Mouse (Mus musculus) gastrocnemius, adult 8-10 months (tissue): ENCODE data around the gene Cd276. TPM values are rescaled to one million over a fixed set of nuclear protein-coding genes. Genes with fewer than 3 reads are reported as not detected.
A peak's percentile ranks its signal among the peaks of the same experiment; 100 is the strongest.

Source experiments
- DNase-seq, 2 experiments: peaks; one replicate each; pipeline ENCODE4 v3.0.0; 2022; ENCODE audit warnings: low spot score in 2 of 2
- total RNA-seq, 4 experiments: library from RNA; stranded (reverse); gene quantifications; 2 replicates each; pipeline ENCODE4 v1.2.4; 2022

Cd276 gene
- total RNA-seq, 4 experiments from 2014 or later = 5.9 to 13.6 (median 10.6) TPM

- no peak for DNase-seq
Observed at GRCm38 (mm10) chr9:58552083-58552482, 3.2 kb downstream of the Cd276 start.

GRCm38 (mm10) chr9:58550928-58551327, 4.3 kb downstream of the Cd276 start:
- no peak for DNase-seq

GRCm38 (mm10) chr9:58549694-58550093, 5.5 kb downstream of the Cd276 start:
- DNase-seq = peak in 1 of 2 experiments; percentile 55

GRCm38 (mm10) chr9:58548897-58549296, 6.3 kb downstream of the Cd276 start:
- no peak for DNase-seq

GRCm38 (mm10) chr9:58546630-58547360, 8.4 kb downstream of the Cd276 start:
- DNase-seq = peak; percentile 36 to 43

- no peak for DNase-seq
Observed at GRCm38 (mm10) chr9:58545428-58545827, 9.8 kb downstream of the Cd276 start.

- no peak for DNase-seq
Observed at GRCm38 (mm10) chr9:58544879-58545324, 10.3 kb downstream of the Cd276 start.

GRCm38 (mm10) chr9:58541895-58542338, 13.3 kb downstream of the Cd276 start:
- DNase-seq = peak; percentile 60 to 70

- DNase-seq = no peak
Observed at GRCm38 (mm10) chr9:58539886-58540285, 15.4 kb downstream of the Cd276 start.

- no peak for DNase-seq
Observed at GRCm38 (mm10) chr9:58537774-58538173, 17.5 kb downstream of the Cd276 start.

- no peak for DNase-seq
Observed at GRCm38 (mm10) chr9:58535447-58536134, 19.6 kb downstream of the Cd276 start.

GRCm38 (mm10) chr9:58534766-58535165, 20.5 kb downstream of the Cd276 start:
- no peak for DNase-seq

GRCm38 (mm10) chr9:58533322-58533721, 21.9 kb downstream of the Cd276 start:
- DNase-seq = no peak

- DNase-seq = no peak
Observed at GRCm38 (mm10) chr9:58532236-58532635, 23.0 kb downstream of the Cd276 start.

GRCm38 (mm10) chr9:58530407-58530806, 24.8 kb downstream of the Cd276 start:
- no peak for DNase-seq

- no peak for DNase-seq
Observed at GRCm38 (mm10) chr9:58527841-58528240, 27.4 kb downstream of the Cd276 start.

GRCm38 (mm10) chr9:58525108-58525507, 30.1 kb downstream of the Cd276 start:
- DNase-seq = no peak

GRCm38 (mm10) chr9:58521883-58522423, 33.3 kb downstream of the Cd276 start:
- DNase-seq = no peak

GRCm38 (mm10) chr9:58520816-58521581, 34.2 kb downstream of the Cd276 start:
- DNase-seq = no peak

GRCm38 (mm10) chr9:58519953-58520352, 35.3 kb downstream of the Cd276 start:
- no peak for DNase-seq

GRCm38 (mm10) chr9:58517866-58518750, 37.1 kb downstream of the Cd276 start:
- DNase-seq = no peak
